Comparison of ENCODE assay signal across 9 mouse cellular contexts in genomic region chr6:121260548-121260947, GRCm38 (mm10). TPM values are rescaled to one million over a fixed set of nuclear protein-coding genes. Genes with fewer than 3 reads are reported as not detected.
DNase-seq lines count a peak whose midpoint lies in the region; ATAC-seq and TF ChIP-seq lines count a peak whose summit lies in the region.
"Had no signal": no experiment of that assay in that cellular context is flagged by ENCODE, and none has a peak within 500 bp of the region (broad histone marks: within the 10 kb centered on the region; RNA-seq: fewer than 3 reads in every experiment).

No protein-coding gene starts in this region.

- in situ Hi-C loops in Patski (cut with MboI; ENCODE audit: low pct_unique_long_range_greater_than_20kb): no loop called here

- POLR2A ChIA-PET in Patski (lab: Charles Lee): no interaction called here

- H3K27me3 ChIP-seq in hindbrain, embryonic 11.5 days (ENCODE audit: control insufficient read depth, insufficient read depth, low read length): no peaks in the 10 kb centered on the region
- H3K27me3 ChIP-seq in hindbrain, embryonic 16.5 days (replicated peaks; ENCODE audit: control insufficient read depth, insufficient read depth, low read length): no peaks in the 10 kb centered on the region
- H3K27me3 ChIP-seq in Patski: no peaks in the 10 kb centered on the region
- H3K27me3 ChIP-seq in midbrain, embryonic 14.5 days (ENCODE audit: control insufficient read depth, insufficient read depth, low read length): no peaks in the 10 kb centered on the region
- H3K27me3 ChIP-seq in stomach, postnatal 0 days (ENCODE audit: control insufficient read depth, insufficient read depth, low read length): no peaks in the 10 kb centered on the region
- H3K27me3 ChIP-seq: embryonic facial prominence, embryonic 13.5 days had no signal

- peak; percentile 88 for TF ChIP-seq CTCF in Patski (IDR thresholded peaks at IDR 0.05)
- TF ChIP-seq CTCF in stomach, postnatal 0 days (IDR thresholded peaks at IDR 0.05; ENCODE audit: low read depth): peak; percentile 85

- no peaks in the 10 kb centered on the region for H3K9me3 ChIP-seq in hindbrain, embryonic 11.5 days (ENCODE audit: control insufficient read depth, low read length)
- H3K9me3 ChIP-seq in hindbrain, embryonic 16.5 days (ENCODE audit: control insufficient read depth, low read length): no peaks in the 10 kb centered on the region
- no peaks in the 10 kb centered on the region for H3K9me3 ChIP-seq in midbrain, embryonic 14.5 days (ENCODE audit: control insufficient read depth, low read length)
- H3K9me3 ChIP-seq in stomach, postnatal 0 days (ENCODE audit: control insufficient read depth, low read length): no peaks in the 10 kb centered on the region
- H3K9me3 ChIP-seq: embryonic facial prominence, embryonic 13.5 days had no signal

- peak; percentile 19; the same call in 1 of the 2 replicates for ATAC-seq in hindbrain, embryonic 11.5 days (ENCODE audit: low FRiP score)
- no peak for ATAC-seq in hindbrain, embryonic 16.5 days
- peak; percentile 60 for ATAC-seq in Patski
- no peak for ATAC-seq in midbrain, embryonic 14.5 days (ENCODE audit: low FRiP score, low TSS enrichment)
- no peak for ATAC-seq in stomach, postnatal 0 days (ENCODE audit: low FRiP score, low TSS enrichment)

- no peak overlapping the region for H3K4me3 ChIP-seq in hindbrain, embryonic 11.5 days (ENCODE audit: low read depth, low read length)
- no peak overlapping the region for H3K4me3 ChIP-seq in hindbrain, embryonic 16.5 days (ENCODE audit: low read length)
- H3K4me3 ChIP-seq in midbrain, embryonic 14.5 days (replicated peaks; ENCODE audit: low read depth, low read length): no peak overlapping the region
- no peak overlapping the region for H3K4me3 ChIP-seq in stomach, postnatal 0 days (ENCODE audit: low read depth, low read length)
- H3K4me3 ChIP-seq: embryonic facial prominence, embryonic 13.5 days had no signal

- H3K4me1 ChIP-seq in hindbrain, embryonic 11.5 days (replicated peaks; ENCODE audit: control insufficient read depth, insufficient read depth, low read length): no peaks in the 10 kb centered on the region
- H3K4me1 ChIP-seq in hindbrain, embryonic 16.5 days (ENCODE audit: control insufficient read depth, insufficient read depth, low read depth, low read length): no peaks in the 10 kb centered on the region
- H3K4me1 ChIP-seq in midbrain, embryonic 14.5 days (ENCODE audit: control insufficient read depth, insufficient read depth, low read length): no peaks in the 10 kb centered on the region
- H3K4me1 ChIP-seq in stomach, postnatal 0 days (replicated peaks; ENCODE audit: control insufficient read depth, insufficient read depth): no peaks in the 10 kb centered on the region
- H3K4me1 ChIP-seq: embryonic facial prominence, embryonic 13.5 days had no signal

- peak; percentile 86 for DNase-seq in hindbrain, embryonic 11.5 days (ENCODE audit: low spot score)
- DNase-seq in Patski (ENCODE audit: low read depth, low spot score): no peak
- peak; percentile 86 to 91 for DNase-seq in cerebellum, postnatal 14 days
- DNase-seq in gastrocnemius, postnatal 14 days: peak; percentile 57
- DNase-seq in layer of hippocampus, postnatal 25 days (ENCODE audit: extremely low spot score in 1 of 2, low spot score in 1 of 2): peak; percentile 68 to 94
- DNase-seq in midbrain, embryonic 14.5 days: peak; percentile 87
- peak; percentile 68 for DNase-seq in stomach, postnatal 0 days (ENCODE audit: low spot score)

- WGBS in hindbrain, embryonic 11.5 days: 37% methylated on average over 9 of the region's 9 CpGs
- WGBS in hindbrain, embryonic 16.5 days: 31% methylated on average over 9 of the region's 9 CpGs
- 34% methylated on average over 9 of the region's 9 CpGs for WGBS in midbrain, embryonic 14.5 days
- WGBS in stomach, postnatal 0 days: 30% methylated on average over 9 of the region's 9 CpGs

- H3K36me3 ChIP-seq in hindbrain, embryonic 11.5 days (ENCODE audit: control insufficient read depth, insufficient read depth, low read length): no peaks in the 10 kb centered on the region
- no peaks in the 10 kb centered on the region for H3K36me3 ChIP-seq in hindbrain, embryonic 16.5 days (ENCODE audit: control insufficient read depth, insufficient read depth, low read length)
- H3K36me3 ChIP-seq in midbrain, embryonic 14.5 days (ENCODE audit: control insufficient read depth, insufficient read depth, low read length): no peaks in the 10 kb centered on the region
- no peaks in the 10 kb centered on the region for H3K36me3 ChIP-seq in stomach, postnatal 0 days (ENCODE audit: control insufficient read depth, insufficient read depth, low read length)
- H3K36me3 ChIP-seq: embryonic facial prominence, embryonic 13.5 days had no signal

- CTCF ChIA-PET in Patski (lab: Charles Lee): interaction anchor here (0.6 to 1.4 kb wide), 2 partner anchors 10 to 13 kb away, joined by 3 read pairs; no protein-coding TSS in a partner anchor

- intact Hi-C loops in gastrocnemius, postnatal 14 days (cut with DNase I; ENCODE audit: low total_unique reads): loop anchor here (10.0 kb wide), 1 partner anchor 76 kb away; the partner anchor contains the start of gene Pex26

- H3K4me2 ChIP-seq in hindbrain, embryonic 11.5 days (replicated peaks; ENCODE audit: low read depth, low read length): no peak overlapping the region
- no peak overlapping the region for H3K4me2 ChIP-seq in hindbrain, embryonic 16.5 days (ENCODE audit: low read length)
- no peak overlapping the region for H3K4me2 ChIP-seq in midbrain, embryonic 14.5 days (ENCODE audit: low read length)
- no peak overlapping the region for H3K4me2 ChIP-seq in stomach, postnatal 0 days (replicated peaks; ENCODE audit: low read depth)
- H3K4me2 ChIP-seq: embryonic facial prominence, embryonic 13.5 days had no signal

- no peak overlapping the region for H3K27ac ChIP-seq in hindbrain, embryonic 11.5 days (ENCODE audit: low read depth, low read length)
- H3K27ac ChIP-seq in hindbrain, embryonic 16.5 days (ENCODE audit: low read depth, low read length): no peak overlapping the region
- H3K27ac ChIP-seq in midbrain, embryonic 14.5 days (replicated peaks; ENCODE audit: low read depth, low read length): no peak overlapping the region
- no peak overlapping the region for H3K27ac ChIP-seq in stomach, postnatal 0 days (replicated peaks)
- H3K27ac ChIP-seq: embryonic facial prominence, embryonic 13.5 days had no signal

- no peak overlapping the region for H3K9ac ChIP-seq in hindbrain, embryonic 11.5 days (ENCODE audit: low read depth, low read length)
- H3K9ac ChIP-seq in hindbrain, embryonic 16.5 days (ENCODE audit: low read depth, low read length): no peak overlapping the region
- no peak overlapping the region for H3K9ac ChIP-seq in midbrain, embryonic 14.5 days (replicated peaks; ENCODE audit: low read length)
- H3K9ac ChIP-seq in stomach, postnatal 0 days (ENCODE audit: low read length): no peak overlapping the region
- H3K9ac ChIP-seq: embryonic facial prominence, embryonic 13.5 days had no signal

- no peak for TF ChIP-seq EP300 in stomach, postnatal 0 days (optimal IDR thresholded peaks at IDR 0.05)

RNA-seq across cellular contexts. Expression of gene Usp18, which starts 14.8 kb away (rescaled TPM):
- polyA plus RNA-seq in hindbrain, embryonic 11.5 days (2014; fragmentation: Nextera tagmentation; extraction: Ambion mirVana): 1.2 and 1.3 TPM in 2 replicates
- 0.75 and 1.7 TPM in 2 replicates for polyA plus RNA-seq in hindbrain, embryonic 16.5 days (2015; fragmentation: Nextera tagmentation; extraction: Ambion mirVana)
- polyA plus RNA-seq in Patski (2021): 1.0 TPM
- total RNA-seq in gastrocnemius, postnatal 14 days (2021): under 1 TPM; 0.47 to 0.78 TPM
- under 1 TPM; 0.26 to 0.30 TPM for total RNA-seq in layer of hippocampus, postnatal 25 days (2021)
- polyA plus RNA-seq in midbrain, embryonic 14.5 days (2014; fragmentation: Nextera tagmentation; extraction: Ambion mirVana): 0.65 and 6.2 TPM in 2 replicates
- polyA plus RNA-seq in stomach, postnatal 0 days (2015; fragmentation: Nextera tagmentation; extraction: Ambion mirVana): 4.7 and 5.1 TPM in 2 replicates

RNA-seq across cellular contexts. Expression of gene Slc6a13, which starts 39.5 kb away (rescaled TPM):
- 2.2 and 2.9 TPM in 2 replicates for polyA plus RNA-seq in hindbrain, embryonic 11.5 days (2014; fragmentation: Nextera tagmentation; extraction: Ambion mirVana)
- 55.2 and 61.7 TPM in 2 replicates for polyA plus RNA-seq in hindbrain, embryonic 16.5 days (2015; fragmentation: Nextera tagmentation; extraction: Ambion mirVana)
- polyA plus RNA-seq in Patski (2021): not detected
- 1 to 10 TPM; 1.4 to 2.1 TPM for total RNA-seq in gastrocnemius, postnatal 14 days (2021)
- total RNA-seq in layer of hippocampus, postnatal 25 days (2021): 1 to 10 TPM; 7.4 to 8.5 TPM
- polyA plus RNA-seq in midbrain, embryonic 14.5 days (2014; fragmentation: Nextera tagmentation; extraction: Ambion mirVana): 0.51 and 33.1 TPM in 2 replicates
- polyA plus RNA-seq in stomach, postnatal 0 days (2015; fragmentation: Nextera tagmentation; extraction: Ambion mirVana): 0.46 and 0.52 TPM in 2 replicates

RNA-seq across cellular contexts. Expression of gene Tuba8, which starts 50.1 kb away (rescaled TPM):
- 0.54 and 0.60 TPM in 2 replicates for polyA plus RNA-seq in hindbrain, embryonic 11.5 days (2014; fragmentation: Nextera tagmentation; extraction: Ambion mirVana)
- polyA plus RNA-seq in hindbrain, embryonic 16.5 days (2015; fragmentation: Nextera tagmentation; extraction: Ambion mirVana): 1.0 and 1.8 TPM in 2 replicates
- polyA plus RNA-seq in Patski (2021): 0.04 TPM
- 100 to 1,000 TPM; 149 to 227 TPM for total RNA-seq in gastrocnemius, postnatal 14 days (2021)
- 1 to 10 TPM; 4.3 to 5.3 TPM for total RNA-seq in layer of hippocampus, postnatal 25 days (2021)
- 0.36 and 0.53 TPM in 2 replicates for polyA plus RNA-seq in midbrain, embryonic 14.5 days (2014; fragmentation: Nextera tagmentation; extraction: Ambion mirVana)
- polyA plus RNA-seq in stomach, postnatal 0 days (2015; fragmentation: Nextera tagmentation; extraction: Ambion mirVana): 0.06 and 0.13 TPM in 2 replicates

Comparison
In these comparisons a context has a peak if more than half of its experiments do, and no peak if none do; other contexts are left out.
1. ATAC-seq: peak in hindbrain, embryonic 11.5 days (single experiment) and Patski (single experiment); none in hindbrain, embryonic 16.5 days (single experiment), midbrain, embryonic 14.5 days (single experiment) and stomach, postnatal 0 days (single experiment).